Mouse (Mus musculus) CD4-positive, CD25-positive, alpha-beta regulatory T cell, adult 9 weeks (primary cell): Measurements from ENCODE around the gene R3hdm4. TPM values are rescaled to one million over a fixed set of nuclear protein-coding genes. Genes with fewer than 3 reads are reported as not detected.

Source experiments
- polyA plus RNA-seq: library from polyadenylated mRNA; unstranded; fragments of 100-300 nt; shearing (Covaris generic); gene quantifications from one replicate; pipeline ENCODE4 v1.2.1, GENCODE M21; 2017

The R3hdm4 gene
- 205 TPM for polyA plus RNA-seq

DNA sequence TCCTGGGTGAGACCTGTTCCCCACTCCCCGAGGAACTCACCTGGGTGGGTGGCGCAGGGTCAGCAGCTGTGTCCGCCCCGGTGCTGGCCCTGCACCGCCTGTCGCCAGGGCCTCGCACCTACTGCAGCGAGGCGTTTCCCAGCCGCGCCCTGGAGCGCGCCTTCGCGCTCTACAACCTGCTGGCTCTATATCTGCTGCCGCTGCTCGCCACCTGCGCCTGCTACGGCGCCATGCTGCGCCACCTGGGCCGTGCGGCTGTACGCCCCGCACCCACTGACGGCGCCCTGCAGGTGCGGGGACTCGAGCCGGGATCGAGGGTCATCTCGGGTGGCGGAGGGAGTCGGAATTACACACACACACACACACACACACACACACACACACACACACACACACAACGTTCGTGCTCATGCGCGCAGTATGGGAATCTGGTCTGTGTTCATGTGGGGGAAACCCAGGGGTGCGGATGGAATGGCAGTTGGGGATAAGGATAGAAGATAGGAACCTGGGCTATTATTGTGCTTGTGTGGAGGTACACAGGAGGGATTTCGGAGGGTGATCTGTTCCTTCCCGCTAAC lies at the start of gene R3hdm4:
Gene R3hdm4 (minus strand): TSS at position 251 of the 578 bp plus-strand sequence.

DNA sequence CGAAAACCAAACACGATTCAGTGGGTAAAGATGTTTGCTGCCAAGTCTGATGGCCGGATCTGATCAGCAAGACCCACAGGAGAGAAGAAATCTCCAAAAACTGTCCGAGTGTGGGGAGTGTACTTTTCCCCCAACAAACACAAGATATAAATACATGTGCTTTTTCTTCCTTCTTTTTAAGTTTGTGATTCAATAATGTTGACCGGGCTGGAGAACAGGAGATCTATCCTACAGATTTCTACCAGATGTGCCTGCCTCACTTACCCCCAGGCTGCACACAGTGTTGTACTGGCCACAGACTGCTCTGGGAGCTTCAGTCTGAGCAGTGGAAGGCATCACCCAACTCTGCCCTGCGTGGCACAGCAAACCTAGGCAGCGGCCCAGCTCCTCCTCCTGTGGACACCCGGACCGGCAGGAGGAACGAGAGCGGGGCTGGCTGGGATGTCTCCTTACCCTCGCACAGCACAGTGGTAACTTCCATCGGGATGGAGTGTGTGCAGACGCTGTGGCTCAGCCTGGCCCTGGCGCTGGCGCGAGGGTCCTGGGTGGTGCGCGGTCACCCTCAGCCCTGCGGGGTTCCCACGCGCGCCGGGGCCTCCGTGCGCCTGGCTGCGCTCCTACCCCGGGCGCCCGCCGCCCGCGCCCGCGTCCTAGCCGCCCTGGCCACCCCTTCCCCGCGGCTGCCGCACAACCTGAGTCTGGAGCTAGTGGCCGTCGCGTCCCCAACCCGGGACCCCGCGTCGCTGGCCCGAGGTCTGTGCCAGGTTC lies 49.6 kb upstream of the R3hdm4 start, which contains the start of gene Grin3b:
Gene Grin3b (plus strand): TSS at position 301 of the 768 bp plus-strand sequence.

DNA sequence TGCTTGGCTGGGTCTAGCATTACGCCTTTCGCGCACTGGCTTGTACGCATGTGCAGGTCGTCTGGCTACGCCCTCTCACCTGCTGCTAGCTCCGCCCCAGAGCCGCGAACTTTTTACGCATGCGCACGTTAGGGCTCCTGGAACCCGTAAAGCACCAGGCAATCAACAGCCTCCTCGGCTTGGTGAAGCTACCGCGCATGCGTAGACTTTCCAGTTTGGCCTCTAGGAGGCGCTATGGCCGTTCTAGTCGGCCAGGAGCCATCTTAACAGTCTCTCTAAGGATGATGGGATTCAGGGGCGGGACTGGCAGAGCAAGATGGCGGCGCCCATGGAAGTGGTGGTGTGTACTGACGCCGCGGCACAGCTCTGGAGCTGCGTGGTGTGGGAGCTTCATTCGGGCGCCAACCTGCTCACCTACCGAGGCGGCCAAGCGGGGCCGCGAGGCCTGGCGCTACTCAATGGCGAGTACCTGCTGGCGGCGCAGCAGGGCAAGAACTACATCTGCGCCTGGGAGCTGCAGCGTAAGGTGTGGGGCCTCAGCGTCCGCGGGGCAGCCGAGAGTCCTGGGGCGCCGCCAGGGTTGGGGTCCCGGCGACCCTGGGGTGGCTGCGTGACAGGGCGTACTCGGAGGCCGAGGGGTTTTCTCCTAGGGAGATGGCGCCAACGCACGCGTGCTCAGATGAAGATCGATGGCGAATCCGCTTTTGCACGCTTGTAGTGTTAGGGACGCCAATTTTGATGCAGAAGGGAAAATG lies 39.0 kb upstream of the R3hdm4 start, which contains the start of gene Wdr18:
Gene Wdr18 (plus strand): TSS at position 306 of the 755 bp plus-strand sequence.

DNA sequence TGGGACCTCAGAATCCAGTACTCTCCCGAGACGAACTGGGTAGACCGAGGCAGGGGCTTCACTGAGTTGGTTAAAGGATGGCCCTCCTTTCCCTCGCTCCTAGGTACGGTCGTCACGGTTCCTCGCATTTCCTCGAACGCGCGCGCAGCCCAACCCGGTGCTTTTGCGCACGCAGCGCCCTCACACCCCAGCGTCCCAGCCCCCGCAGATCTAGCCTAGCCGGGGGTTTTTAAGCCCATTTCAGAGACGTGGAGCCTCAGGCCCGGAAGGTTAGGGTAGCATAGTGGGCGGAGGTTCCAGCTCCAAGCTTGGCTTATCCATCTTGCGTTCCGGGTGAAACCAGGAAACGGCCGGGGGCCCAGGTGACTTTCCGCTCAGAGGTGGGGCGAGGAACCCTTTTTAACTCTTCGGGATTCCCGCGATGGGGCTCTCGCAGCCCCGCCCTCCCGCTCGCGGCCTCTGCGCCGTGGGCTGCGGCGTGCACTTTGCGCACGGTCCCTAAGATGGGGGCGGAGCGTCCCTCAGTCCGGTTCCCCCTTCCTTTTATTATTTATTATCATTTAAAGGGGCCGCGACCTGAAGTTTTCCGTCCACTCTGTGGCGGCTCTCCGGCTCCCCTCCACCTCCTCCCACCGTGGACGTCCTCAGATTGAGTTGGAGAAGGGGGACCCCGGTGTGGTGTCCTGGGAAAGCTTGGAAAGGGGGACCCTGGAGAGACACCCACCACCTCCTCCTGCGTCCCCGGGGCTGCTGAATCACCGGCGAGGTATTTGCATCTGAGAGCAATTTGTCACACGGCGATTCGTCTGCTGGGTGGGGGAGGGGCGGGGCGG lies 5.7 kb upstream of the R3hdm4 start, which contains the start of gene Arid3a:
Gene Arid3a (plus strand): TSS at position 553 of the 833 bp plus-strand sequence.

DNA sequence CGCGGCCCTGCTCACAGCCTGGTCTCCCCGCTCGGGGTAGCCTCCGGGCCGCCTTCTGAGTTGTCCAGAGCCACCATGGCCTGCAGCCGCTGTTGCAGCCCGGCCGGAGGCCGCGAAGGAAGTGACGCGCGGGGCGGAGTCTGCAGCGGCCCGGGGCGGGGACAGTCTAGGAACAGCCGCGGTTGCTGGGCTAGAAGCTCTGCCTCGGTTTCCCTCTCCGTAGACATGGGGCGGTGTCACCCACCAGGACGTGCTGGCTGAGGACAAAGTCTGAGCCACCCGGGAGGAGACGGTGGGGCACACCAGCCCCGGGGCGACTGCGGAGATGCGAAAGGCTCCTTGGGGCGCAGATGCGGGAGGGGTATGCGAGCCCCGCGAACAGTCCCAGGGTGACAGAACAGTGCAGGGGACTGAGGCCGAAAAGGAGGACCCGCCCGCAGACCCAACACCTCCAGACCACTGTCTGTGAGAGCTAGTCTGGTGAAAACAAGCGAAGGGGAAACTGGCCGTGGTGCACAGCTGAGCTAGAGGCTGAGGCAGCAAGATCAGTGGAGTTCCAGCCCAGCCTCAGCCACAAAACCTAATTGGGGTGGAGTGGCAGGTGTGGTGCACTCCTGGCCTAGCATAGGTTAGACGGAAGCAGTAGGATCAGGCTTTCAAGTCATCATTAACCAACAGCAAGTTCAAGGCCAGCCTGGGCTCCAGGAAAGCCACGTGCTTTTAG lies 4.0 kb downstream of the R3hdm4 start, which contains the start of gene Kiss1r:
Gene Kiss1r (plus strand): TSS at position 164 of the 724 bp plus-strand sequence.

DNA sequence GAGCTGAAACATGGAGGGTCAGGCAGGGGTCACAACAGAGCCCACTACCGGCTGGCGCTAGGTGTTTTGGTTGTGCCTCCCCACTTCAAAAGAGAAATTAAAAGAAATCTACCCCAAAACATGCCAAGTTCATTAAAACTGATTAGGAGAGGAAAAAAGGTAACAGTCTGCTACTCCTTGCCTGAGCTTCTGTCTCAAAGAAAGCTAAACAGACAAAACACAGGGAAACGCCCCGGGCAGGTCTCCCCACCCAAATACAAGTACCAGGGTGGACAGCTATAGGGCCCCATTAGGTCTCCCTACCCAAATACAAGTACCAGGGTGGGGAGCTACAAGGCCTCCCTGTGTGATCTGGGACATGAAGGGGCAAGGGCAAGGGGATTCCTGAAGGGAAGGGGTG lies 10.5 kb downstream of the R3hdm4 start, which contains the start of gene Gm26602:
Gene Gm26602 (plus strand): TSS at position 301 of the 400 bp plus-strand sequence.

DNA sequence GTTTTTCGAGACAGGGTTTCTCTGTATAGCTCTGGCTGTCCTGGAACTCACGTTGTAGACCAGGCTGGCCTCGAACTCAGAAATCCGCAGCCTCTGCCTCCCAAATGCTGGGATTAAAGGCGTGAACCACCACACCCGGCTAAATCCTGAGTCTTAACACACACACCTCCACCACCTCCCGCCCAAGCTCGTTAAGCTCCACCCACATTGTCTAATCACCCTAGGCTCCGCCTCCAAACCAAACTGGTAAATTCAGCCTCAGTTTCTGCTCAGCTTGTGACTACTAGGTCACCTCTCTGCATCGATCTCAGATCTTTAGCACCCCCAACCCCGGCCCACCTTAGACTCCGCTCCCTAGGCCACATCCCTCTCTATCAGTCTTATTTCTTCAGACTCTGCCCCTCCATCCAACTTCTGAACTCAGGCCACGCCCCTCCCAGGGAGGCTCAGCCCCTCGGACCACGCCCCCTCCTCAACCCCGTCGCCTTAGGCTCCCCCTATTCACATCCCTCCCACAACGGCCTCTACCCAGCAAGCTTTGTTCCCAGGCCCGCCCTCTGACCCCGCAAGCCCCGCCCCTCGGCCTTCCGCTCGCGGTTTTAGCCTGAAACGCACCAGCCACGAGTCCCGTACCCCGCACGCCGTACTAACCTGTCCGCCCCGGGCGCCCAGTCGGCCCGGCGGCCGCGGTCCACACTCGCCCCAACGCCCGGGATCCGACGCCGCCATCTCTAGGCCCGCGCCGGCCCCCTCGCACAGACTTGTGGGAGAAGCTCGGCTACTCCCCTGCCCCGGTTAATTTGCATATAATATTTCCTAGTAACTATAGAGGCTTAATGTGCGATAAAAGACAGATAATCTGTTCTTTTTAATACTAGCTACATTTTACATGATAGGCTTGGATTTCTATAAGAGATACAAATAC lies 12.6 kb downstream of the R3hdm4 start, which contains the start of gene Med16:
Gene Med16 (minus strand): TSS at position 757 of the 925 bp plus-strand sequence.

DNA sequence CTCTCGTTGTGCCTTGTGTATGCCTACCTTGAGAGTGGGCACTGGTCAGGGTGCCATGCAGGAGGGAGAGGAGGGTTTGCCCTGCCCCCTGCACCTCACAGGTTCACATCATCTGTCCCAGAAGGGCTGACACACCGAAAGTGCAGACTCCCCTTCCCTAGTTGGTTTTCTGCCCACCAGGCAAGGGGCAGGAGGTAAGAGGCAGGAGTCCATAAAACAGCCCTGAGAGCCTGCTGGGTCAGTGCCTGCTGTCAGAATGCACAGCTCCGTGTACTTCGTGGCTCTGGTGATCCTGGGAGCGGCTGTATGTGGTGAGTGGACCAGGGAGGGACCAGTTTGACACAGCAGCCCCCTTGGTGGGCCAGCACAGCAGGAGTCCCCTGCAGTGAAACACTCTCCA lies 30.3 kb downstream of the R3hdm4 start, which contains the start of gene Cfd:
Gene Cfd (plus strand): TSS at position 184 of the 400 bp plus-strand sequence.

DNA sequence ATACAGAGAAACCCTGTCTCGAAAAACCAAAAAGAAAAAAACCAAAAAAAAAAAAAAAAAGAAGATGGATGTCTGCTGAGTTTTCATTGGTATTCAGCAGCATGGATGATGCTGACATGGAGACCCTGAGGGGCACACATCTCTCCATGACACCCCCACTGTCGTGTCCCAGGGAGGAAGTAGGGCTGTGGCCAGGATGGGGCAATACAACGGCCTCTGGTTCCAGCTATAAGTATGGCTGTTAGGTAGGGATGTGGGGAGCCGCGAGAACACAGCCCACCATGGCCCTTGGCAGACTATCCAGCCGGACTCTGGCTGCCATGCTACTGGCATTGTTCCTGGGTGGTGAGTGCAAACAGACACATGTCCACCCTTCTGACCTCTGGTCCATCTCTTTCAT lies 35.0 kb downstream of the R3hdm4 start, which contains the start of gene Elane:
Gene Elane (plus strand): TSS at position 194 of the 400 bp plus-strand sequence.

DNA sequence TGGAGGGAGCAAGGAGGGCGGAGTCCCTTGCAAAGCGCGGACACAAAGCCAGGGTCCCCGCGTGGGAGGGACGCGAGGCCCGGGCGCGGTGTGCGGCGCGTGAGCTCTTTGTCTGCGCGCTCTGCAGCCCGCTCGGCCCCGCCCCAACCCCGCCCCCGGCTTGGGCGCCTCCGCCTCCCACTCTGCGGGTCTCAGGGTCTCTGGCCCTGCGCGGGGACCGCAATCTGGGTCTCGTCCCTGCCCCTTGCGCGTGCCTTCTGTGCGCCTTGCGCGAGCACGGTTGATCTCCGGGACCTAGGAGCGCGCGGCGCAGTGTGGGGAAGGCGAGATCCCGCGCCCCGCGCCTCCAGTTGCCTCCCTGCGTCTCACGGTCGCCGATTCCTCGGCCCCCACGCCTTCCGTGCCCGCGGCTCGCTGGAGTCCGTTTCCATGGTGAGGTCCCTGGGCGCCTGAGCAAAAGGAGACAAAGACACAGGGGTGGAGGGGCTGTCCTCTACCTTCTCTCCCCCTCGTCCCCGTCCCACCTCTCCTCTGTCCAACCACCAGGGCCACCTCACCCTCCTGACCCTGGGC lies 46.6 kb downstream of the R3hdm4 start, which contains the start of the genes Prtn3 and Plppr3:
Gene Prtn3 (plus strand): TSS at position 187 of the 573 bp plus-strand sequence.
Gene Plppr3 (minus strand): TSS at position 345 of the 573 bp plus-strand sequence.

Other genes with a start within 250 kb of the R3hdm4 start
- gene Cdc34, start 239.0 kb downstream of the R3hdm4 start, polyA plus RNA-seq, result 12.9 TPM
- gene Gzmm, start 232.2 kb downstream of the R3hdm4 start, polyA plus RNA-seq, result 0.63 TPM
- 186 TPM for gene Bsg, start 216.7 kb downstream of the R3hdm4 start, polyA plus RNA-seq
- not detected for gene Hcn2, start 204.6 kb downstream of the R3hdm4 start, polyA plus RNA-seq
- 35.6 TPM for gene Polrmt, start 174.6 kb downstream of the R3hdm4 start, polyA plus RNA-seq
- not detected for gene Fgf22, start 166.1 kb downstream of the R3hdm4 start, polyA plus RNA-seq
- 4.2 TPM for gene Rnf126, start 154.3 kb downstream of the R3hdm4 start, polyA plus RNA-seq
- gene Fstl3, start 143.9 kb downstream of the R3hdm4 start, polyA plus RNA-seq, result 0.52 TPM
- gene Prss57, start 130.2 kb downstream of the R3hdm4 start, polyA plus RNA-seq, result not detected
- gene Palm, start 127.6 kb downstream of the R3hdm4 start, polyA plus RNA-seq, result 0.27 TPM
- gene Misp, start 100.2 kb downstream of the R3hdm4 start, polyA plus RNA-seq, result not detected
- gene Ptbp1, start 66.8 kb downstream of the R3hdm4 start, polyA plus RNA-seq, result 357 TPM
- gene Prtn3, start 46.7 kb downstream of the R3hdm4 start, polyA plus RNA-seq, result not detected
- 5.6 TPM for gene Plppr3, start 46.6 kb downstream of the R3hdm4 start, polyA plus RNA-seq
- not detected for gene Elane, start 35.0 kb downstream of the R3hdm4 start, polyA plus RNA-seq
- gene Cfd, start 30.4 kb downstream of the R3hdm4 start, polyA plus RNA-seq, result not detected
- gene Med16, start 12.3 kb downstream of the R3hdm4 start, polyA plus RNA-seq, result 18.3 TPM
- gene Gm26602, start 10.4 kb downstream of the R3hdm4 start, polyA plus RNA-seq, result 3.7 TPM
- 0.24 TPM for gene Kiss1r, start 4.2 kb downstream of the R3hdm4 start, polyA plus RNA-seq
- 7.4 TPM for gene Arid3a, start 5.8 kb upstream of the R3hdm4 start, polyA plus RNA-seq
- 79.7 TPM for gene Wdr18, start 38.9 kb upstream of the R3hdm4 start, polyA plus RNA-seq
- gene Grin3b, start 49.5 kb upstream of the R3hdm4 start, polyA plus RNA-seq, result 0.22 TPM
- gene Tmem259, start 63.1 kb upstream of the R3hdm4 start, polyA plus RNA-seq, result 3.8 TPM
- 1,134 TPM for gene Cnn2, start 67.4 kb upstream of the R3hdm4 start, polyA plus RNA-seq
- gene Abca7, start 75.3 kb upstream of the R3hdm4 start, polyA plus RNA-seq, result 62.4 TPM
- gene Arhgap45, start 95.4 kb upstream of the R3hdm4 start, polyA plus RNA-seq, result 911 TPM
- gene Polr2e, start 118.6 kb upstream of the R3hdm4 start, polyA plus RNA-seq, result 250 TPM
- gene Gpx4, start 126.0 kb upstream of the R3hdm4 start, polyA plus RNA-seq, result 504 TPM
- gene Sbno2, start 184.4 kb upstream of the R3hdm4 start, polyA plus RNA-seq, result 71.4 TPM
- gene Stk11, start 194.6 kb upstream of the R3hdm4 start, polyA plus RNA-seq, result 10.0 TPM
- 362 TPM for gene Atp5d, start 217.4 kb upstream of the R3hdm4 start, polyA plus RNA-seq
- gene Cbarp, start 219.6 kb upstream of the R3hdm4 start, polyA plus RNA-seq, result 2.3 TPM
- 1.5 TPM for gene Midn, start 227.1 kb upstream of the R3hdm4 start, polyA plus RNA-seq
- 293 TPM for gene Cirbp, start 244.8 kb upstream of the R3hdm4 start, polyA plus RNA-seq